Mouse (Mus musculus) kidney, postnatal 14 days (tissue): ENCODE results near the gene Kdelr1.

Source experiments
- DNase-seq: peaks from one replicate; pipeline ENCODE4 v3.0.0; 2022; ENCODE audit warnings: mixed read lengths

The Kdelr1 gene

GRCm38 (mm10) chr7:45872624-45873023, at the start of gene Kdelr1:
Gene Kdelr1 (plus strand): TSS chr7:45872772.
- DNase-seq = peak; percentile 92

DNA sequence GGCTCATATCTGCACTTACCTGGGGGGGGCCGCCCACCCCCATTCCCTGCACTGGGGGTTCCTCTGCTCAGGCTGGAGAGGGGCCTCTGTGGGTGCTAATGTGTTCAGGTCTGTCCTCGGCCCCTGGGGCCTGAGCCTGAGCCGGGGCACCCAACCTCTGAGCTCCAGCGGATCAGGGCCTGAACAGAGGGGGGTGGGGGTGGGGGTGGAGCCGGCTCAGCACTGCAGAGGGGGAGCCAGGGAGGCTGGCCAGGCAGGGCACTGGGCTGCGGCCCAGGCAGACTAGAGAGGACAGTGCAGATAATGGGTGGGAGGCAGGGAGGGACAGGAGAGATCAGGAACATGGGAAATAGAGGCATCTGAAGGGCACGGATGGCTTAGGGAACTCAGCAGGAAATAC, 48.0 kb upstream of the Kdelr1 start, which contains the start of gene Kcnj14:
Gene Kcnj14 (minus strand): TSS at position 185 of the 400 bp plus-strand sequence.
- no peak for DNase-seq

- DNase-seq = no peak
Measured at GRCm38 (mm10) chr7:45826631-45827030, 45.9 kb upstream of the Kdelr1 start.

DNA sequence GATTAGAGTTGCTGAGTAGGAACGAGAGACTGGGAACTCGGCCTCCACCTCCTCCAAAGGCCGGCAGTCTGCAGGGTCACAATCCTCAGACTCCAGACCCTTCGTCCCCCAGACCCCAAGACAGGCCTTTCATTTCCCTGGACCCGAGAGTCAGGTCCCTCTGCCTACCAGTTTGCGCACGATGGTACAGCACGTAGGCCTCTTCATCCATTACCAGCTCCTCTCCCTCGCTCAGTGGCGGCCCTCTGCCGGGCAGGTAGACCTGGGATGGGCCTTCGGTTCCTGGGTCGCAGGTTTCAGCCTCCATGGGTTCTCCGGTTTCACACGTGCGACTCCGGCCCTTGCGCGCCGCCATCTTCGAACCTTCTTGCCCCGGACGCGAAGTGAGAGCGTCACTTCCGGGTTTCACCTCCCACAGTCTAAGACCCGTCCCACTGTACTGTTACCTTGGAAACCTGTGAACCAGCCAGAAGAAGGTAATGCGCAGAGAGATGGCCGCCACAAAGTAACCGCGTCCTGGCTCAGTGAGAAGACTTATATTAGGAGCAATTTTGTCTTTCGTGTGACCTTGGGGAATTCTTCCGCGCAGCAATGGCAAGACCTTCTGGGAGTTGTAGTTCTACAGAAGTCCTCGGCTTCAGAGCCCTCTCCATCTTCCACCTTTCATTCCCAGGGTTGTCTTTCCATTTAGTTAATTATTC, 42.0 kb upstream of the Kdelr1 start, which contains the start of gene Grwd1:
Gene Grwd1 (minus strand): TSS at position 518 of the 701 bp plus-strand sequence.
- DNase-seq = peak; percentile 90

GRCm38 (mm10) chr7:45831128-45831525, 41.4 kb upstream of the Kdelr1 start:
- DNase-seq = no peak

GRCm38 (mm10) chr7:45832428-45832827, 40.1 kb upstream of the Kdelr1 start:
- DNase-seq = no peak

- DNase-seq = no peak
Measured at GRCm38 (mm10) chr7:45833148-45833790, 39.3 kb upstream of the Kdelr1 start.

DNA sequence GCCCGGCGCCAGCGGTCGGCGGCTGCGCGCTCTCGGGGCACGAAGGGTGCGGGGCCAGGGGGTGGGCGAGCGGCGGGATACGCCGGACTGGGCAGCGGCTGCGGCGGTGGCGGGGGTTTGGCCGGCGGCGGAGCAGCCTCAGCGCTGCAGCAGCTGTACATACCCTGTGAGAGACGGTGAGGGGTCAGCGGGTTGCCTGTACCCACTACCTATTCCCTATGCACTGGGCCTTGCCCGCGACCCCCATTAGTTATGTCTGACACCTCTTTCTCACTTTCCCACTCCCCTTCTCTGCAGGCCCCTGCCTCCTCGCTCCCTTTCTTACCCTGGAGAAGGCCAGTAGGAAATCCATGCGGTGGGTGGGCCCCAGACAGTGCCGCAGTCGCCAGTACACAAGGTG, 38.6 kb upstream of the Kdelr1 start:
- no peak for DNase-seq

- DNase-seq = no peak
Measured at GRCm38 (mm10) chr7:45842950-45843744, 29.4 kb upstream of the Kdelr1 start.

DNA sequence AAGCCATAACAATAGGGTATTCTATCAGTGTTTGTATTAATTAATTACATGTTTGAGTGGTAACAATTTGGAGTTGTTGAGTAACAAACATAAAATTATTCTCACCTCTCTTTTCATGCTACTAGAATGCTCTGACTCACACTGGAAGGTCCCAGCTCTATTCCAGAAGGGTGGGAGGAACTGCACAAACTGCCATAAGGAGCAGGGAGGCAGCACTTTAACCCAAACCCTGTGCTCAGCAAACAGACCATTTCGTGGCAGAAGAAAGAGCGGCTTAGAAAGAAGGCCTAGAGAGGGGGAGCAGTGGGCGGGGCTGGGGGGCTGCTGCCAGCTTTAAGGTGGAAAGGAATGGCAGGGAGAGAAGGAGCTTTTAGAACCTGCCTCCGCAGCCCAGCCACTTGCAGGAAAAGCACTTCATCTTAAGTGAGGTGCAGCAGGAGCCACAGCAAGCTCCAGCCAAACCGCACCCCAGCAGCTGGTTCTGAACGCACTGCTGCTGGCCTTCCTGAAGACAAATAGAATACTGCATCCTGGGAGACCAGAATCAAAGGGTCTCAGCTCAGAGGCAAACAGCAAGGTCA, 24.0 kb upstream of the Kdelr1 start:
- no peak for DNase-seq

DNA sequence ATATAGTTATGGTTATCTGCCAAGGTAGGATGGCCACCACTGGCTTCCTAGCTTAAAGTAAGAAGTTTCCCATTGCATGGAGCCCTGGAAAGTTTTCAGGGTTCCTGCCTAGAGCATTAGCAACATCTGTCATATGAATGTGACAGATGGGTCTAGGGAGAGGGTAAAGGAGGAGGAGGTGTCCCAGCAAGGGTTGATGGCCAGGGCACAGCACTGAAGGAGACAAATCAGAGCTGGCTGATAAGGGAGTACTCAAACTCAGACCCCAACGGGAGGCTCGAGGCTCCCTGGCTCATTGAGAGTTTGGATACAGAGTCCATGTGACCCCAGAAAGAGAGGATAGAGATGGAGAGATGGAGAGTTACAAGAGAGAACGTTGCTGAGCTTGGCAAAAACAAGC, 21.9 kb upstream of the Kdelr1 start:
- no peak for DNase-seq

DNA sequence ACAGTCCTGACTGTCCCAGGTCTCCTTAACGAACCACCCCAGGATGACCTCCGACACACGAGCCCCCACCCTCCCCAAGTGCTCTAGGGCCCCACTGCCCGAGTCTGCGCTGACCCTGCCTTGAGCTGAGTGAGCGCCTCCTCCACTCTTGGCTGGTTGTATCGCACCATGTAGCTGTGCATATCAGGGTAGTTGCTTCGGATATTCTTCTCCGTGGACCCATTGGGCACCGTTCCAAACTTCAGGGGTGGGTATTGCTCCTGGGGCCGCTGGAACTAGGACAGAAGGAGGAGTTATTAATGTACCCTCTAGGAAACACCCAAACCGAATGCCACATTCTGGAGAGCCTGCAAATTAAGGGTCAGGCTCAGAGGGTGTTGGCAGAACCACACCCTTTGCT, 19.5 kb upstream of the Kdelr1 start:
- DNase-seq = no peak

GRCm38 (mm10) chr7:45856950-45857901, 15.3 kb upstream of the Kdelr1 start:
- peak; percentile 14 for DNase-seq

- DNase-seq = no peak
Measured at GRCm38 (mm10) chr7:45859008-45859407, 13.6 kb upstream of the Kdelr1 start.

- no peak for DNase-seq
Measured at GRCm38 (mm10) chr7:45862804-45863203, 9.8 kb upstream of the Kdelr1 start.

- DNase-seq = no peak
Measured at GRCm38 (mm10) chr7:45864435-45864834, 8.1 kb upstream of the Kdelr1 start.

DNA sequence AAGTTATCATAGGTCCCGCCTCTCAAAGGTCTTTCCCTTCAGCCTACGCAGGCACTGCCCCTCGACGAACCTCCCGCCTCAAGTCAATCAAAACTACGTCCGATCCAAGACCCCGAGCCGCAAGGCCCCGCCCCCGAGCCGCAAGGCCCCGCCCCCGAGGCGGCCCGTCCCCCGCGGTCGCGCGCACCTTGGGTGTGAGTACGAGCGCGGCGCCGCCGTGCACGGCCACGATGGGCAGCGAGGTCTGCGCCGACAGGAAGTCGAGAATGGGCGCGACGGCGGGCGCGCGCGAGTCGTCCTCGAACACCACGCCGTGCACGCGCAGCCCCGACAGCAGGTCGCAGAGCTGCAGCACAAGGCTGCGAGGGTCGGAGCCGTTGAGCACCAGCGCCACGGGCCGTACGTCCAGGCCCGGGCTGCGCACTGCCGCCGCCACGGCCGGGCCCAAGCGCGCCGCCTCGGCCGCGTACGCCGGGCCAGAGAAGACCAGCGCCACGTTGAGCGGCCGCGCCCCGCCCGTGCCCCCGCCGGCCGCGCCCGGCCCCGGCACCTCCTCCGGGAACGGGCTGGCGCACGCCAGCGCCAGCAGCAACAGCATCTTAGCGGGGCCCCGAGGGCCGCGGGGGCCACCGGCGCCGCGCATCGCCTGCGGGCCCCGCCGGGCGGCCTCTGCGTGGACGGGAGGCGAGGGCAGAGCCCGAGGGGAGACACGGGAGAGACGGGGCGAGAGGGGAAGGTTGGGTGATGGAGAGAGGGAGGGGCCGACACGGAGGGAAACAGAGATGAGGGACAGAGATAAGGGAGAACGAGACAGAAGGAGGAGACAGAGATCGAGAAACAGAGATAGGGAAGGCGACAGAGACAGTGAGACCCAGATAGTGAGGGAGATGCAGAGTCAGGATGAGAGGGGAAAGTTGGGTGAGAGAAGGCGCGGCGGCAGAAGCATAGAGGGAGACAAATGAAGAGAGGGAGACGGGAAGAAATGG, 6.4 kb upstream of the Kdelr1 start:
- DNase-seq = peak; percentile 96

- DNase-seq = no peak
Measured at GRCm38 (mm10) chr7:45867871-45868270, 4.7 kb upstream of the Kdelr1 start.

- DNase-seq = no peak
Measured at GRCm38 (mm10) chr7:45869107-45869670, 3.4 kb upstream of the Kdelr1 start.

DNA sequence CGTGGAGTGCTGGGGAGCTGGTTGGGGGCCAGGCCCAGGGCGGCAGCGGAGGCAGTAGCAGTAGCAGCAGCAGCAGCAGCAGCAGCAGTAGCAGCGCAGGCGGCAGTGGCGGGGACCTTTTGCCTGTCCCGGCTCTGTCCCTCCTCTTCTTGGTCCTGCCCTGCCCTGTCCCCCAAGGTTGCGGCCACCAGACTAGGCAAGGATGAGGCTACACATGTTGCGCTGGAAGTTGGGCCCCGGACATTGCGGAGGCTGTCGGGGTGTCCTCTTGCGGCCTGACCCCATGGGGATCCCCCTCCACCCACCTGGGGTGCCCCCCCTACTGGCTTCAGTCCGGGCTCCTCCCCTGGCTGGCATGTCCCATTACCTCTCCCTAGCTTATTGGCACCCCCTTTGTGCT, 2.8 kb upstream of the Kdelr1 start:
- DNase-seq = no peak
